Mouse (Mus musculus): Measurements from ENCODE around the gene Nop53. TPM values are rescaled to one million over a fixed set of nuclear protein-coding genes. Genes with fewer than 3 reads are reported as not detected.

Gene Nop53
- total RNA-seq, 2 experiments from 2014 or later = 123 to 127 TPM

GRCm38 (mm10) chr7:15961798-15962197 lies 15.9 kb upstream of the Nop53 start:
- no peak for DNase-seq (ENCODE audit: low spot score)
- intact Hi-C loops (cut with DNase I) = no loop called here

- intact Hi-C loops (cut with DNase I) = no loop called here
- DNase-seq (ENCODE audit: low spot score) = peak; percentile 32
Measured at GRCm38 (mm10) chr7:15961239-15961638, 15.4 kb upstream of the Nop53 start.

GRCm38 (mm10) chr7:15960691-15961090 lies 14.8 kb upstream of the Nop53 start:
- peak; percentile 27 for DNase-seq (ENCODE audit: low spot score)
- intact Hi-C loops (cut with DNase I) = no loop called here

GRCm38 (mm10) chr7:15956143-15956542 lies 10.3 kb upstream of the Nop53 start:
- no peak for DNase-seq (ENCODE audit: low spot score)
- intact Hi-C loops (cut with DNase I) = no loop called here

- intact Hi-C loops (cut with DNase I) = no loop called here
- DNase-seq (ENCODE audit: low spot score) = peak; percentile 41
Measured at GRCm38 (mm10) chr7:15955509-15955908, 9.6 kb upstream of the Nop53 start.

GRCm38 (mm10) chr7:15954978-15955443 lies 9.1 kb upstream of the Nop53 start:
- intact Hi-C loops (cut with DNase I) = no loop called here
- peak; percentile 83 for DNase-seq (ENCODE audit: low spot score)

- no peak for DNase-seq (ENCODE audit: low spot score)
- intact Hi-C loops (cut with DNase I) = no loop called here
Measured at GRCm38 (mm10) chr7:15954436-15954835, 8.6 kb upstream of the Nop53 start.

- DNase-seq (ENCODE audit: low spot score) = no peak
- intact Hi-C loops (cut with DNase I) = no loop called here
Measured at GRCm38 (mm10) chr7:15953307-15954074, 7.6 kb upstream of the Nop53 start.

GRCm38 (mm10) chr7:15952416-15952815 lies 6.5 kb upstream of the Nop53 start:
- intact Hi-C loops (cut with DNase I) = no loop called here
- no peak for DNase-seq (ENCODE audit: low spot score)

GRCm38 (mm10) chr7:15950008-15950407 lies 4.1 kb upstream of the Nop53 start:
- intact Hi-C loops (cut with DNase I) = no loop called here
- DNase-seq (ENCODE audit: low spot score) = no peak

GRCm38 (mm10) chr7:15949216-15949790 lies 3.4 kb upstream of the Nop53 start:
- intact Hi-C loops (cut with DNase I) = loop anchor here (10.0 kb wide), 1 partner anchor 325 kb away; the partner anchor contains the start of gene Inafm1
- DNase-seq (ENCODE audit: low spot score) = no peak

- DNase-seq (ENCODE audit: low spot score) = peak; percentile 92
- intact Hi-C loops (cut with DNase I) = loop anchor here (1.0 to 10.0 kb wide), 3 partner anchors 18 to 326 kb away; partner anchors contain the start of genes Ehd2 and Inafm1
Measured at GRCm38 (mm10) chr7:15948381-15948941, 2.6 kb upstream of the Nop53 start.

- DNase-seq (ENCODE audit: low spot score) = no peak
- intact Hi-C loops (cut with DNase I) = loop anchor here (1.0 to 10.0 kb wide), 3 partner anchors 17 to 327 kb away; partner anchors contain the start of genes Ehd2 and Inafm1
Measured at GRCm38 (mm10) chr7:15947653-15948260, 1.9 kb upstream of the Nop53 start.

GRCm38 (mm10) chr7:15945211-15945610 lies 663 bp downstream of the Nop53 start:
- DNase-seq (ENCODE audit: low spot score) = no peak
- intact Hi-C loops (cut with DNase I) = loop anchor here (10.0 kb wide), 1 partner anchor 330 kb away; the partner anchor contains the start of gene Inafm1

- DNase-seq (ENCODE audit: low spot score) = no peak
- intact Hi-C loops (cut with DNase I) = loop anchor here (10.0 kb wide), 1 partner anchor 330 kb away; the partner anchor contains the start of gene Inafm1
Measured at GRCm38 (mm10) chr7:15944311-15944710, 1.6 kb downstream of the Nop53 start.

GRCm38 (mm10) chr7:15938621-15939020 lies 7.3 kb downstream of the Nop53 start:
- intact Hi-C loops (cut with DNase I) = no loop called here
- no peak for DNase-seq (ENCODE audit: low spot score)

GRCm38 (mm10) chr7:15937491-15937890 lies 8.4 kb downstream of the Nop53 start:
- intact Hi-C loops (cut with DNase I) = no loop called here
- no peak for DNase-seq (ENCODE audit: low spot score)

- intact Hi-C loops (cut with DNase I) = loop anchor here (5.0 kb wide), 1 partner anchor 114 kb away; the partner anchor contains the start of gene Bicra
- DNase-seq (ENCODE audit: low spot score) = peak; percentile 62
Measured at GRCm38 (mm10) chr7:15933437-15934359, 12.2 kb downstream of the Nop53 start.

- DNase-seq (ENCODE audit: low spot score) = no peak
- intact Hi-C loops (cut with DNase I) = loop anchor here (5.0 kb wide), 1 partner anchor 116 kb away; the partner anchor contains the start of gene Bicra
Measured at GRCm38 (mm10) chr7:15931635-15932034, 14.2 kb downstream of the Nop53 start.

Data from heart, postnatal 25 days (tissue).